In genomic region chr4:134185569-134185968, GRCm38 (mm10) we compare ENCODE assay signal across 8 mouse cellular contexts. TPM values are rescaled to one million over a fixed set of nuclear protein-coding genes. Genes with fewer than 3 reads are reported as not detected.
DNase-seq lines count a peak whose midpoint lies in the region; ATAC-seq and TF ChIP-seq lines count a peak whose summit lies in the region.
"Had no signal": no experiment of that assay in that cellular context is flagged by ENCODE, and none has a peak within 500 bp of the region (broad histone marks: within the 10 kb centered on the region; RNA-seq: fewer than 3 reads in every experiment).

No protein-coding gene starts in this region.

- no peak overlapping the region for H3K4me3 ChIP-seq in lung, postnatal 0 days (ENCODE audit: low read depth, low read length)
- H3K4me3 ChIP-seq in forebrain, embryonic 13.5 days = peak overlapping the region; percentile 82
- peak overlapping the region; percentile 83 for H3K4me3 ChIP-seq in liver, embryonic 11.5 days (ENCODE audit: low read depth, low read length)
- peak overlapping the region; percentile 88 for H3K4me3 ChIP-seq in stomach, embryonic 16.5 days (replicated peaks; ENCODE audit: low read length)

- no peak for ATAC-seq in lung, postnatal 0 days
- ATAC-seq in forebrain, embryonic 13.5 days = no peak
- ATAC-seq in liver, embryonic 11.5 days (replicated peaks; ENCODE audit: low FRiP score) = no peak
- ATAC-seq in stomach, embryonic 16.5 days (ENCODE audit: insufficient read depth, low FRiP score) = no peak

- TF ChIP-seq EP300 in lung, postnatal 0 days (IDR thresholded peaks at IDR 0.05) = no peak

- H3K4me2 ChIP-seq in lung, postnatal 0 days (replicated peaks; ENCODE audit: low read depth, low read length) = peak overlapping the region; percentile 98; the same call in 1 of the 2 replicates
- peak overlapping the region; percentile 89 for H3K4me2 ChIP-seq in forebrain, embryonic 13.5 days
- peak overlapping the region; percentile 97 for H3K4me2 ChIP-seq in liver, embryonic 11.5 days
- peak overlapping the region; percentile 85 for H3K4me2 ChIP-seq in stomach, embryonic 16.5 days (ENCODE audit: low read depth, low read length)

- WGBS in lung, postnatal 0 days = 71% methylated on average over 3 of the region's 3 CpGs
- 77% methylated on average over 3 of the region's 3 CpGs for WGBS in forebrain, embryonic 13.5 days
- WGBS in liver, embryonic 11.5 days = 86% methylated on average over 3 of the region's 3 CpGs
- WGBS in stomach, embryonic 16.5 days = 76% methylated on average over 3 of the region's 3 CpGs

- H3K9ac ChIP-seq in lung, postnatal 0 days (replicated peaks; ENCODE audit: low read depth) = no peak overlapping the region
- H3K9ac ChIP-seq in forebrain, embryonic 13.5 days = peak overlapping the region; percentile 87
- H3K9ac ChIP-seq in liver, embryonic 11.5 days (ENCODE audit: low read depth, low read length) = peak overlapping the region; percentile 88
- H3K9ac ChIP-seq in stomach, embryonic 16.5 days (ENCODE audit: low read length) = peak overlapping the region; percentile 89

- no peak for TF ChIP-seq CTCF in lung, postnatal 0 days (IDR thresholded peaks at IDR 0.05)

- H3K27ac ChIP-seq in lung, postnatal 0 days (ENCODE audit: low read length) = no peak overlapping the region
- no peak overlapping the region for H3K27ac ChIP-seq in forebrain, embryonic 13.5 days
- no peak overlapping the region for H3K27ac ChIP-seq in liver, embryonic 11.5 days (ENCODE audit: low read depth, low read length)
- no peak overlapping the region for H3K27ac ChIP-seq in stomach, embryonic 16.5 days (ENCODE audit: low read length)

- H3K27me3 ChIP-seq in lung, postnatal 0 days (replicated peaks; ENCODE audit: insufficient read depth, low read length) = no peaks in the 10 kb centered on the region
- no peaks in the 10 kb centered on the region for H3K27me3 ChIP-seq in forebrain, embryonic 13.5 days
- H3K27me3 ChIP-seq in liver, embryonic 11.5 days (replicated peaks; ENCODE audit: control insufficient read depth, insufficient read depth, low read length) = no peaks in the 10 kb centered on the region
- no peaks in the 10 kb centered on the region for H3K27me3 ChIP-seq in stomach, embryonic 16.5 days (ENCODE audit: control insufficient read depth, insufficient read depth, low read length)

- no peaks in the 10 kb centered on the region for H3K9me3 ChIP-seq in lung, postnatal 0 days (ENCODE audit: low read length)
- H3K9me3 ChIP-seq in forebrain, embryonic 13.5 days (replicated peaks) = no peaks in the 10 kb centered on the region
- H3K9me3 ChIP-seq in liver, embryonic 11.5 days (ENCODE audit: control insufficient read depth, low read length) = no peaks in the 10 kb centered on the region
- H3K9me3 ChIP-seq in stomach, embryonic 16.5 days (replicated peaks; ENCODE audit: control insufficient read depth, low read length) = no peaks in the 10 kb centered on the region

- H3K4me1 ChIP-seq in lung, postnatal 0 days (ENCODE audit: insufficient read depth, low read depth, low read length) = no peaks in the 10 kb centered on the region; the same call in 1 of the 2 replicates
- H3K4me1 ChIP-seq in forebrain, embryonic 13.5 days = peaks cover 12% of the 10 kb centered on the region
- H3K4me1 ChIP-seq in liver, embryonic 11.5 days (replicated peaks; ENCODE audit: control insufficient read depth, insufficient read depth, low read length) = peaks cover 24% of the 10 kb centered on the region
- H3K4me1 ChIP-seq in stomach, embryonic 16.5 days (ENCODE audit: control insufficient read depth, insufficient read depth, low read length) = peaks cover 8% of the 10 kb centered on the region; the same call in 1 of the 2 replicates

- no peak for DNase-seq in lung, postnatal 0 days (ENCODE audit: low spot score)
- DNase-seq in lung, postnatal 36 days = no peak
- DNase-seq in liver, embryonic 11.5 days (ENCODE audit: low spot score) = no peak
- DNase-seq in cerebellum, adult 11 months = no peak
- DNase-seq in adrenal gland, adult 18-20 months (ENCODE audit: low spot score in 2 of 2) = no peak

- no peaks in the 10 kb centered on the region for H3K36me3 ChIP-seq in lung, postnatal 0 days (ENCODE audit: insufficient read depth, low read length)
- H3K36me3 ChIP-seq in forebrain, embryonic 13.5 days (ENCODE audit: poor library complexity, severe bottlenecking) = peaks cover 6% of the 10 kb centered on the region
- H3K36me3 ChIP-seq in liver, embryonic 11.5 days (ENCODE audit: control insufficient read depth, insufficient read depth, low read length) = no peaks in the 10 kb centered on the region
- no peaks in the 10 kb centered on the region for H3K36me3 ChIP-seq in stomach, embryonic 16.5 days (ENCODE audit: control insufficient read depth, insufficient read depth, low read length)

RNA-seq across cellular contexts. Expression of gene Cep85, which starts 1.3 kb away (rescaled TPM):
- 36.6 and 74.1 TPM in 2 replicates for polyA plus RNA-seq in lung, postnatal 0 days (2015; fragmentation: Nextera tagmentation; extraction: Ambion mirVana)
- 22.6 and 22.8 TPM in 2 replicates for polyA plus RNA-seq in forebrain, embryonic 13.5 days (2015; fragmentation: Nextera tagmentation; extraction: Ambion mirVana)
- polyA plus RNA-seq in liver, embryonic 11.5 days (2014; fragmentation: Nextera tagmentation; extraction: Ambion mirVana) = 42.9 and 44.2 TPM in 2 replicates
- 110 and 113 TPM in 2 replicates for polyA plus RNA-seq in stomach, embryonic 16.5 days (2015; fragmentation: Nextera tagmentation; extraction: Ambion mirVana)
- total RNA-seq in adrenal gland, adult 18-20 months (2021) = 10 to 100 TPM; 12.9 to 15.4 TPM

RNA-seq across cellular contexts. Expression of gene Gm7534, which starts 17.2 kb away (rescaled TPM):
- not detected in 2 replicates for polyA plus RNA-seq in lung, postnatal 0 days (2015; fragmentation: Nextera tagmentation; extraction: Ambion mirVana)
- not detected in 2 replicates for polyA plus RNA-seq in forebrain, embryonic 13.5 days (2015; fragmentation: Nextera tagmentation; extraction: Ambion mirVana)
- polyA plus RNA-seq in liver, embryonic 11.5 days (2014; fragmentation: Nextera tagmentation; extraction: Ambion mirVana) = not detected in 2 replicates
- polyA plus RNA-seq in stomach, embryonic 16.5 days (2015; fragmentation: Nextera tagmentation; extraction: Ambion mirVana) = not detected in 2 replicates
- not detected for total RNA-seq in adrenal gland, adult 18-20 months (2021)
- total RNA-seq: left cerebral cortex, adult 8-10 months had no signal

RNA-seq across cellular contexts. Expression of gene Catsper4, which starts 41.6 kb away (rescaled TPM):
- polyA plus RNA-seq in lung, postnatal 0 days (2015; fragmentation: Nextera tagmentation; extraction: Ambion mirVana) = 0.25 and 0.33 TPM in 2 replicates
- polyA plus RNA-seq in forebrain, embryonic 13.5 days (2015; fragmentation: Nextera tagmentation; extraction: Ambion mirVana) = not detected in 2 replicates
- polyA plus RNA-seq in liver, embryonic 11.5 days (2014; fragmentation: Nextera tagmentation; extraction: Ambion mirVana) = not detected in 2 replicates
- polyA plus RNA-seq in stomach, embryonic 16.5 days (2015; fragmentation: Nextera tagmentation; extraction: Ambion mirVana) = 0.30 and 0.55 TPM in 2 replicates
- total RNA-seq in adrenal gland, adult 18-20 months (2021) = not detected
- total RNA-seq: left cerebral cortex, adult 8-10 months had no signal

RNA-seq across cellular contexts. Expression of gene Cnksr1, which starts 52.6 kb away (rescaled TPM):
- polyA plus RNA-seq in lung, postnatal 0 days (2015; fragmentation: Nextera tagmentation; extraction: Ambion mirVana) = 11.9 and 13.0 TPM in 2 replicates
- not detected in 2 replicates for polyA plus RNA-seq in forebrain, embryonic 13.5 days (2015; fragmentation: Nextera tagmentation; extraction: Ambion mirVana)
- 0.26 and 0.51 TPM in 2 replicates for polyA plus RNA-seq in liver, embryonic 11.5 days (2014; fragmentation: Nextera tagmentation; extraction: Ambion mirVana)
- 10.7 and 13.4 TPM in 2 replicates for polyA plus RNA-seq in stomach, embryonic 16.5 days (2015; fragmentation: Nextera tagmentation; extraction: Ambion mirVana)
- under 1 TPM; 0.66 to 0.99 TPM for total RNA-seq in adrenal gland, adult 18-20 months (2021)

RNA-seq across cellular contexts. Expression of gene Sh3bgrl3, which starts 57.0 kb away (rescaled TPM):
- polyA plus RNA-seq in lung, postnatal 0 days (2015; fragmentation: Nextera tagmentation; extraction: Ambion mirVana) = 476 and 513 TPM in 2 replicates
- polyA plus RNA-seq in forebrain, embryonic 13.5 days (2015; fragmentation: Nextera tagmentation; extraction: Ambion mirVana) = 285 TPM in 2 replicates
- 257 and 281 TPM in 2 replicates for polyA plus RNA-seq in liver, embryonic 11.5 days (2014; fragmentation: Nextera tagmentation; extraction: Ambion mirVana)
- 397 and 438 TPM in 2 replicates for polyA plus RNA-seq in stomach, embryonic 16.5 days (2015; fragmentation: Nextera tagmentation; extraction: Ambion mirVana)
- total RNA-seq in adrenal gland, adult 18-20 months (2021) = 100 to 1,000 TPM in 1 of 2 experiments, 10 to 100 TPM in 1; 73.4 to 102 TPM
